Mouse (Mus musculus) heart, embryonic 16.5 days (tissue): Measurements from ENCODE around the gene Skp1a. TPM values are rescaled to one million over a fixed set of nuclear protein-coding genes. Genes with fewer than 3 reads are reported as not detected.
A peak's percentile ranks its signal among the peaks of the same experiment; 100 is the strongest.

Experiments
- ATAC-seq: fragments of 200-750 bp; cut with Nextera tagmentation; replicated peaks from 2 replicates; pipeline ENCODE4 v1.8.0; 2017; ENCODE audit warnings: moderate number of reproducible peaks; ENCODE audit not compliant: insufficient read depth, low FRiP score; ENCODE audit errors: extremely low read depth
- H3K27ac ChIP-seq: fragments of 300-500 bp; sonication (generic); 2 replicates; pipeline ENCODE4 v1.5.1; 2014; ENCODE audit warnings: mild to moderate bottlenecking, low read length, control low read depth, moderate library complexity
- H3K27me3 ChIP-seq: fragments of 300-500 bp; sonication (generic); 2 replicates; pipeline ENCODE4 v1.6.1; 2014; ENCODE audit warnings: low read length, mixed read lengths; ENCODE audit not compliant: control insufficient read depth, insufficient read depth
- H3K36me3 ChIP-seq: fragments of 300-500 bp; sonication (generic); 2 replicates; pipeline ENCODE4 v1.6.1; 2014; ENCODE audit not compliant: control insufficient read depth, insufficient read depth
- H3K4me1 ChIP-seq: fragments of 300-500 bp; sonication (generic); 2 replicates; pipeline ENCODE4 v1.6.1; 2014; ENCODE audit warnings: low read length, mixed read lengths; ENCODE audit not compliant: control insufficient read depth, insufficient read depth
- H3K4me2 ChIP-seq: fragments of 300-500 bp; sonication (generic); 2 replicates; pipeline ENCODE4 v1.6.1; 2014; ENCODE audit warnings: low read depth, mild to moderate bottlenecking, control low read depth, low read length
- H3K4me3 ChIP-seq: fragments of 300-500 bp; sonication (generic); 2 replicates; pipeline ENCODE4 v1.5.1; 2014; ENCODE audit warnings: mild to moderate bottlenecking, control low read depth, low read length
- H3K9ac ChIP-seq: fragments of 300-500 bp; sonication (generic); 2 replicates; pipeline ENCODE4 v1.6.1; 2014; ENCODE audit warnings: low read length, control low read depth
- H3K9me3 ChIP-seq: fragments of 300-500 bp; sonication (generic); replicated peaks from 2 replicates; pipeline ENCODE4 v1.6.1; 2016; ENCODE audit warnings: low read length; ENCODE audit not compliant: control insufficient read depth
- WGBS: fragments of 180-500 bp; shearing (Covaris S2); extraction: QIAGEN DNeasy Blood & Tissue Kit; methylation state at CpG from one replicate; pipeline ENCODE4 v1.1.7; 2014; 5-methylcytosine and 5-hydroxymethylcytosine counted together
- polyA plus RNA-seq: library from polyadenylated mRNA; unstranded; fragments of >200 nt; fragmentation: Nextera tagmentation; extraction: Ambion mirVana; gene quantifications from 2 replicates; pipeline ENCODE4 v1.2.1, GENCODE M21; 2015

Gene Skp1a
- polyA plus RNA-seq, 1 experiment from 2014 or later, result 507 TPM

- Histone ChIP-seq H3K27me3 (no peaks in the 10 kb centered on the region), H3K4me1 (no peaks in the 10 kb centered on the region), H3K9me3 (no peaks in the 10 kb centered on the region), H3K27ac (no peak overlapping the region), H3K36me3 (peaks cover 10% of the 10 kb centered on the region; the same call in 1 of the 2 replicates), H3K4me3 (no peak overlapping the region), H3K4me2 (no peak overlapping the region), H3K9ac (no peak overlapping the region)
- ATAC-seq, result no peak
- 88% methylated on average over 2 of the region's 2 CpGs for WGBS
Measured at GRCm38 (mm10) chr11:52249452-52249851, 17.7 kb downstream of the Skp1a start.

GRCm38 (mm10) chr11:52251770-52252169 is 20.0 kb downstream of the Skp1a start:
- H3K9ac ChIP-seq, result no peak overlapping the region
- no peak overlapping the region for H3K4me3 ChIP-seq
- no peak overlapping the region for H3K27ac ChIP-seq
- no peaks in the 10 kb centered on the region for H3K9me3 ChIP-seq
- 56% methylated on average over 5 of the region's 5 CpGs for WGBS
- ATAC-seq, result no peak
- H3K27me3 ChIP-seq, result no peaks in the 10 kb centered on the region
- no peak overlapping the region for H3K4me2 ChIP-seq
- H3K36me3 ChIP-seq, result no peaks in the 10 kb centered on the region
- H3K4me1 ChIP-seq, result no peaks in the 10 kb centered on the region

GRCm38 (mm10) chr11:52252692-52253091 is 20.9 kb downstream of the Skp1a start:
- H3K4me3 ChIP-seq, result no peak overlapping the region
- no peak for ATAC-seq

GRCm38 (mm10) chr11:52253674-52254375 is 22.0 kb downstream of the Skp1a start:
- Histone ChIP-seq H3K4me1 (no peaks in the 10 kb centered on the region), H3K9me3 (no peaks in the 10 kb centered on the region), H3K27me3 (no peaks in the 10 kb centered on the region), H3K9ac (no peak overlapping the region), H3K4me3 (no peak overlapping the region), H3K36me3 (no peaks in the 10 kb centered on the region), H3K27ac (no peak overlapping the region), H3K4me2 (no peak overlapping the region)
- peak; percentile 59; the same call in 1 of the 2 replicates for ATAC-seq
- WGBS, result 62% methylated on average over 11 of the region's 11 CpGs

More at GRCm38 (mm10) chr11:52252692-52253091, 20.9 kb downstream of the Skp1a start:
- Histone ChIP-seq H3K36me3 (no peaks in the 10 kb centered on the region), H3K4me1 (no peaks in the 10 kb centered on the region), H3K9me3 (no peaks in the 10 kb centered on the region), H3K4me2 (no peak overlapping the region), H3K27me3 (no peaks in the 10 kb centered on the region), H3K9ac (no peak overlapping the region), H3K27ac (no peak overlapping the region)
- 66% methylated on average over 1 of the region's 1 CpGs for whole genome bisulfite sequencing

GRCm38 (mm10) chr11:52255077-52255476 is 23.3 kb downstream of the Skp1a start:
- Histone ChIP-seq H3K9ac (no peak overlapping the region), H3K27ac (no peak overlapping the region), H3K4me2 (no peak overlapping the region), H3K4me3 (no peak overlapping the region), H3K36me3 (no peaks in the 10 kb centered on the region), H3K4me1 (no peaks in the 10 kb centered on the region), H3K27me3 (no peaks in the 10 kb centered on the region), H3K9me3 (no peaks in the 10 kb centered on the region)
- WGBS, result 85% methylated on average over 8 of the region's 8 CpGs
- ATAC-seq, result no peak

GRCm38 (mm10) chr11:52257376-52257775 is 25.6 kb downstream of the Skp1a start:
- H3K4me2 ChIP-seq, result no peak overlapping the region
- no peaks in the 10 kb centered on the region for H3K36me3 ChIP-seq
- no peak for ATAC-seq
- H3K9me3 ChIP-seq, result no peaks in the 10 kb centered on the region
- H3K27me3 ChIP-seq, result no peaks in the 10 kb centered on the region
- 77% methylated on average over 3 of the region's 3 CpGs for WGBS
- H3K27ac ChIP-seq, result no peak overlapping the region
- no peaks in the 10 kb centered on the region for H3K4me1 ChIP-seq
- no peak overlapping the region for H3K9ac ChIP-seq
- no peak overlapping the region for H3K4me3 ChIP-seq

GRCm38 (mm10) chr11:52258711-52259110 is 26.9 kb downstream of the Skp1a start:
- no peaks in the 10 kb centered on the region for H3K36me3 ChIP-seq
- 70% methylated on average over 5 of the region's 5 CpGs for WGBS

GRCm38 (mm10) chr11:52260878-52261277 is 29.1 kb downstream of the Skp1a start:
- WGBS, result 80% methylated on average over 4 of the region's 4 CpGs
- no peak for ATAC-seq
- no peak overlapping the region for H3K4me3 ChIP-seq
- H3K9ac ChIP-seq, result no peak overlapping the region
- H3K36me3 ChIP-seq, result no peaks in the 10 kb centered on the region
- no peak overlapping the region for H3K27ac ChIP-seq
- H3K4me1 ChIP-seq, result peaks cover 9% of the 10 kb centered on the region
- no peaks in the 10 kb centered on the region for H3K27me3 ChIP-seq
- H3K9me3 ChIP-seq, result no peaks in the 10 kb centered on the region
- H3K4me2 ChIP-seq, result no peak overlapping the region

More at GRCm38 (mm10) chr11:52258711-52259110, 26.9 kb downstream of the Skp1a start:
- no peaks in the 10 kb centered on the region for H3K9me3 ChIP-seq
- H3K27ac ChIP-seq, result no peak overlapping the region
- no peaks in the 10 kb centered on the region for H3K4me1 ChIP-seq
- ATAC-seq, result no peak
- H3K9ac ChIP-seq, result no peak overlapping the region
- H3K4me2 ChIP-seq, result no peak overlapping the region
- H3K4me3 ChIP-seq, result no peak overlapping the region
- H3K27me3 ChIP-seq, result no peaks in the 10 kb centered on the region

GRCm38 (mm10) chr11:52261937-52262336 is 30.1 kb downstream of the Skp1a start:
- no peak overlapping the region for H3K9ac ChIP-seq
- 41% methylated on average over 5 of the region's 5 CpGs for WGBS

More at GRCm38 (mm10) chr11:52261937-52262336, 30.1 kb downstream of the Skp1a start:
- H3K4me2 ChIP-seq, result no peak overlapping the region
- H3K4me1 ChIP-seq, result peaks cover 17% of the 10 kb centered on the region
- ATAC-seq, result no peak
- no peak overlapping the region for H3K27ac ChIP-seq
- H3K9me3 ChIP-seq, result no peaks in the 10 kb centered on the region
- no peaks in the 10 kb centered on the region for H3K27me3 ChIP-seq
- H3K36me3 ChIP-seq, result no peaks in the 10 kb centered on the region
- H3K4me3 ChIP-seq, result no peak overlapping the region
